Mouse (Mus musculus) 3T3-L1 (cell line): ENCODE measurements around the gene Klhl30.

Experiments used
- DNase-seq: peaks from one replicate; pipeline ENCODE4 v3.0.0-alpha.2; 2015; ENCODE audit warnings: low read depth, low spot score

Gene Klhl30

DNA sequence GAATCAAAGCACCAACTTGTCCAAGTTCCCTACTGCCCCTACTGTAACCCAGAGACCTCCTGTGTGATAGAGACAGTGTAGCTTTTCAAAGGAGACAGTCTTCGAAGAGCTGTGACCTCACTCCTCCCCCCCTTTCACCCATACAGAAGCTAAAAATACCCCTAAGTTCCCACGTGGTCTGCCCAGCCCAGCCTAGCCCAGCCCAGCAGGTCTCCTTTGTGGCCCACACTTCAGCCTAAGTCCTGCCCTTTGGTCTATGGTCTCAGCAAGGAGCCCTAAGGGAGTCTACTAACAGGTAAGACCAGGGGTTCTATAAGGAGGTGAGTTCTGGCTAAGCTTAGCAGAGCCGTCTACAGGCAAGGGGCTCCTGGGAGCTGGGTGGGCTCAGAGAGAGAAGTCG is at the start of gene Klhl30:
Gene Klhl30 (plus strand): TSS at position 176 of the 400 bp plus-strand sequence.
- no peak for DNase-seq

DNA sequence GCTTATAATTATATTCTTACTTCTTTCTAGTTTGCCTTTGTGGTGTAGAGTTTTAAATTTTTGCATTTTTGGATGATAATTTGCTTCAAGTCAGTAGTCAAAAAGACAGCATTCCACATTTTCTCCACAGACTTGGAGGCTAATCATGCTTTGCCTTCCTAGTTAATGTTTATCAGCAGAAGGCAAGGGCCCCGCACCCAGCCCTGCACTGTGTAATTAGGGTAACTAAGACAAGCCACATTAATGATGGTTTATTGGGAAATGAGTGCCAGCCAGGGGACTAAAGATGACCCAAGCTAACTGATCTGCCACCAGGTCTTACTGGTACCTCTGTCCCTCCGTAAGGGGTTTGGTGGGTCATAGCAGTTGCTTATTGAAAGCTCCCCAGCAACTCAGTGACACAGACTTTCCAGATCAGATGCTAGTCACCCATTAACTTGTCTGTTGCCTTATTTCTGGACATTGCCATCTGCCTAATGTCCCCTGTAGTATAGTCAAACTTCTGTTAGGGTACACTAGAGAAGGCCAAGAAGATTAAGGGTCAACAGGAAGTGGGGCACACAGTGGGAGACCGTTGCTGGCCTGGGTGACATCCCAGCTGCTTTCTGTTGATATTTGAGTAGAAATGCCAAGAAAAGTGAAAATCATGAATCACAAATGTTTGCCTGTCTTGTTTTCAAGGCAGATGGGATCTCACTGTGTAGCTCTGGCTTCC is 49.5 kb upstream of the Klhl30 start:
- DNase-seq = no peak

DNA sequence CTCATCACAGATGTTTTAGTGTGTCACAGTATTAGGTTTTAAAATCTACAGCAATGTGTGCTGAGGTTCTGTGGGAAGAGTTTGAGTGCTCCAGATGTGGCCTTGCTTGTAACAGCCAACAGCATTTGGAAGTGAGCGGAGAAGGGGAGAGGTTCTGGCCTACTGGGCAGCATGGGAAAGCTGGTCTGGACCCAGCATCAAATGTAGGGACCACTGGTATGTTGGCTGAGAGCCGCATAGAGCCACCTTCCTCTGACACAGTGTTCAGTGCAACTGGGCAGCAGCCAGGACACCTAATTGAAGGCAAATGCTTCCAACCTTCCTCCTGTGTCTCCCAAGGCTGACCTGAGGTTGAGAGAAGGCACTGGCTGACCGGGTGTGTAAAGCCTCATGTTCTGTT is 48.8 kb upstream of the Klhl30 start:
- peak; percentile 43 for DNase-seq

DNA sequence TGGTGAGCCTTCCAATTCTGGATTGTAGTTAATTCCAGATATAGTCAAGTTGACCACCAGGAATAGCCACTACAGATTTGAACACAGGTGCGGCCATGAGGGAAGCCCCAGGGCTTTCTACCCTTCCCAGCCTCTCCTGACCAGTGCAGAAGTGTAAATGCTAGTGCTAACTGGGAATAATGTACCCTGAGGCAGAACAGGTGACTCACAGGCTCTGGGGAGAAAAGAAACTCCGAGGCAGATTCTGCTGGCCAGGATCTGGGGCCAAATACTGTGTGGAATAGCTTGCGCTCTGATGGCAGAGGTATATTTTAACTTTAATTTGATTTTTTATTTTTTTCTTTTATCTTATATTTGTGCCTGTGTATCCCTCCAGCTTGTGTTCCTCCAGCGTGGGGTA is 46.2 kb upstream of the Klhl30 start:
- DNase-seq = peak; percentile 71

DNA sequence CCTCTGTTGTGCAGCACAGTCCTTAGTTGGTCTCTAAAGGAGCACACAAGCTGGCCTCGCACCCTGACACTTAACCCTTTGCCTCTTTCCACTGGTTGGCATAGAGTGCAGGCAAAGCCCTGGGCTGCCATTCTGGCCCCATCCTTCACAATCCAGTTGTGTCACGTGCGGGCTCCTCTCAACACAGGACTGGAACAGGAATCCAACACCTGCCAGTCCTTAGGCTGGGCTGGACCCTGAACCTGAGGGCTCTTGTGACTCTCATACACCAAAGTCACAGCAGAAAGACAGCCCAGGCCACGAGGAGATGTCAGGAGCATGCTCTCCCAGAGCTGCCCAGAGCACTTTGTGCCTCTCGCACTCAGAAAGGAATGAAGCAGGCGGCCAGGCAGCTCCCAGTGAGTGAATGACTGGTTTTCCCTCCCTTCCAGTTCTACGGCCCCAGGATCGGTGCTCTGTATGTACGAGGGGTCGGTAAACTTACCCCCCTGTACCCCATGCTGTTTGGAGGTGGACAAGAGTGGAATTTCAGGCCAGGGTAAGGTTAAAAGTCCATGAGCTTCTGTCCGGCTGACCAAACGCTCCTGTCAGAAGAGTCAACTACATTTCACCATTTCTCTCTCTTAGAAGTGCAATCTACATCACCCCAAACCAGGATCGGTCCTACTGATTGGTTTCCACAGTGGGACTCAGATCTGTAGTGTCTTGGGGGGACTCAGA is 41.3 kb upstream of the Klhl30 start:
- no peak for DNase-seq

DNA sequence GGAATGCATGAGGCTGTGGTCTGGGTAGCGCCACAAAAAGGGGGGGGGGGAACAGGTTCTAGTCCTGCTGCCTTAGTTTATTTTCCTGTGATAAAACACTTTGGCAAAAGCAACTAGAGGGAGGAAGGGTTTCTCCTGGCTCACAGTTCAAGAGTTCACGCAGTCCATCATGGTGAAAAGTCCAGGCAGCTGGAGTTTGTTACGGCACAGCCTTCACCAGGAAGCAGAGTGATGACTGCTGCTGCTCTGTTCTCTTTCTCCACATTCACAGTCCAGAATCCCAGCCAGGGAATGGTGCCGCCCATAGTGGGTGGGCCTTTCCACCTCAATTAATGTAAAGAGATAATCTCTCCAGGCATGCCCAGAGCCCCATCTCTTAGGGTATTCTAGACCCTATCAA is 38.5 kb upstream of the Klhl30 start:
- DNase-seq = no peak

DNA sequence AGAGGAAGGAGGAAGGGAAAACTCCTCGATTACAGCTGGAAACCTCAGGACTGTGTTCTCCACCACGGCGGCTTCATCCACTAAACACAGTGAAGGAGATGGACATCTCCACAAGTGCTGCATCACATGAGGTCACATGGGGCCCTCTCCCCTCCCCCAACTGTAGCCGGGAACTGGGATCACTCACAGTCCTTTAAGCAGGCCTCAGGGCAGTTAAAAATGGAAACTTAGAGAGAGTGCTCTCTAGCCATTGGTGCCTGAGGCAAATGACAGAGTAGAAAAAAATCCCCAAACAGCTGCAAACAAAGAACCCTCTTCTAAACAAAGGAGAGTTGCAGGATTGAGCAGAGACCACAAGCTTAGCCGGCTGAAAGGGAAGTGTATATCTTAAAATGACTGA is 37.6 kb upstream of the Klhl30 start:
- DNase-seq = peak; percentile 50

DNA sequence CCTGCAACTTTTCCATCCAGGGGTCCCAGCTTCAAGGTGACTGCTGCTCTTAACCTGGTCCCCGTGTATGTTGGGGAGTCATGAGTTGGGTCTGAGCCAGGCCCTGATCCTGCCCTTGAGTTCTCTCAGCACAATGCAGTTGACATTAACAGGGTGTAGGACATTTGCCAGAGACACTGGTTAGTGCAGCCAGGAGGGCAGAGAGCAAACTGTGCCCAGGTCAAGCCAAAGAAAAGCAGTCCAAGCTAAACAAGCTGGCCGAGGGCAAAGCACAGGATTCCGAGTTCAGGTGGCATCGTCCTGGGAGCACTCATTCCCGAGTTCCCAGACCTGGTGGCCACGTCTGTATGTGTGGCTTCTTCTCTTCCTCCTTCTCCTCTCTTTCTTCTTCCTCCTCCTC is 33.2 kb upstream of the Klhl30 start:
- no peak for DNase-seq

DNA sequence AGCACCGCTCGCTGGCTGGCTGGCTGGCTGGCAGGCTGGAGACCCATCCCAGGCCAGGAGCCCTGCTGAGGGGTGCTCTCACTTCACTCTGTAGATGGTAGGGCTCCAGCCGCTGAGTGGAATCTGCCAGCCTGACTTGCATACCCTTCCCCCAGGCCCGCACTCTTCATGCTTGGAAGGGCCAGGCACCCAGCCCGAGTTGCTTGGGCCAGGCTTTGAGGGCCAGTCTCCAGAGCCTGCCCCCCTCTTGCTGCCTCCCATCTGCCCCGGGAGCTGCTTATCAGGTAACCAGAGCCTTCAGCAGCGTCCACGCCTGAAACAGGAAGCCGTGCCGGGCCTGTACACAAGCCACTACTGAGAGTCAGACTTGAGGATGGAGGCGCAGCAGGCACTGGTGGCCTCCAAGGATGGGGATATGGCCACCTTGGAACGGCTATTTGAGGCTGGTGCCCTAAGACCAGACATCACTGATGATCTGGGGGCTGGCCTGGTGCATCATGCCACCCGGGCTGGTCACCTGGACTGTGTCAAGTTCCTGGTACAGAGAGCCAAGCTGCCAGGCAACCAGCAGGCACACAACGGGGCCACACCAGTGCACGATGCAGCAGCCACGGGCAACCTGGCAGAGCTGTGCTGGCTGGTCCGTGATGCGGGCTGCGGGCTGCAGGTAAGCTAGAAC is 28.9 kb upstream of the Klhl30 start, which contains the start of gene Espnl:
Gene Espnl (plus strand): TSS at position 316 of the 679 bp plus-strand sequence.
- DNase-seq = no peak

DNA sequence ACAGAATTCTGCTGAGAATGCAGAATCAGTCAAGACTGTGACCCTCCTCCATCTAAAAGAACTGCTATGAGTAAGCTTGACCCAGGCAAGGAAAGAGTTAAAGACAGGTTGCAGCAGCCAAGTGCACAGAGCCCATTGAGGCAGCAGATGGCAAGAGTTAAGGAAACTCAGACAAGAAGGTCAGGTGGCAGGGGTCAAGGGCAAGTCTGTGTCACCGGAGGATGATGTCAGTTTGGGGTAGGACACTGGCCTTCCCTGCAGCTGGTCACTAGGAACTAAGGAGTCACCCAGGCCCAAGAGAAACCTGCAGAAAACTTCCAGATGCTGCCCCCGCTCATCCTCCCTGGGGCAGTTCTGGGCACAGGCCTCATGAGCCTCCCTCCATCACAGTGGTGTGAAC is 26.2 kb upstream of the Klhl30 start:
- no peak for DNase-seq

DNA sequence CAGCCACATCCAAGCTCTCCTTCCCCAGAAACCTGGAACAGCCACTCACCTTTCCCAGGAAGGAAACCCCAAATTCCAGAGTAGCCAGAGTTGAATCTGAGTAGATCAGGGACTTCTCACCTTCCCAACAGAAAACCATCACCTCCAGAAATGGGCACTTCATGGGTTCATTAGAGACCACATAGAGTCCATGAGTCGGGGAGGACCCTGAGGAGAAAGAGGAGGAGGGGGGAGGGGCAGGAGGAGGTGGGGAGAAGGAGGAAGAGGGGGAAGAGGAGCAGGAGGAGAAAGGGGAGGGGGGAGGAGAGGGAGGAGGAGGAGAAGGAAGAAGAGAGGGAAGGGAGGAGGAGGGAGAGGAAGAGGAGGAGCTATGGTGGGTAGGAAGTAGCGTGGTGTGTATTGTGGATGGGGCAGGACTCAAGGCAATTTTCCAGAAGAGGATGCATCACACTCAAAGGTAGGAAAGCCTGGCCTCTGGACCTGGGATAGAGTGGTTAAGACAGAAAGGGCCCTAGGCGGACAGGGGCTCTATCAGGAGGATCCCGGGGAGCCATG is 25.3 kb upstream of the Klhl30 start:
- no peak for DNase-seq

DNA sequence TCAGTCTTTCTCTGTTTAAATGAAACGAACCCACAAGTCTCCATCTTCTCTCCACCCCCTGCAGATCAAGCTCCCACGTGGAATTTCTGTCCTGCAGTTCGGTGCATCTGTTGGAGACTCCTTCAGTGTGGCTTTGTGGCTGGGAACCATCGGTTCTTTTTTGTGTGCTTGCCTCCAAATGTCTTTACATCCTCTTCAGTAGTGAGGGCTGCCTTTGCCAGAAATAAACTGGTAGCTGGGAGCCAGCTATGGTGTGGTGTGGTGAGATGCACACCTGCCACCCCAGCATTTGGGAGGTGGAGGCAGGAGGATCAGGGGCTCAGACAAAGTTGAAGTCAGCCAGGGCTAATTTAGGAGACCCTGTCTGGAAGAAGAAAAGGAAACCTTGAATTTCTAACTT is 18.7 kb upstream of the Klhl30 start:
- DNase-seq = no peak

DNA sequence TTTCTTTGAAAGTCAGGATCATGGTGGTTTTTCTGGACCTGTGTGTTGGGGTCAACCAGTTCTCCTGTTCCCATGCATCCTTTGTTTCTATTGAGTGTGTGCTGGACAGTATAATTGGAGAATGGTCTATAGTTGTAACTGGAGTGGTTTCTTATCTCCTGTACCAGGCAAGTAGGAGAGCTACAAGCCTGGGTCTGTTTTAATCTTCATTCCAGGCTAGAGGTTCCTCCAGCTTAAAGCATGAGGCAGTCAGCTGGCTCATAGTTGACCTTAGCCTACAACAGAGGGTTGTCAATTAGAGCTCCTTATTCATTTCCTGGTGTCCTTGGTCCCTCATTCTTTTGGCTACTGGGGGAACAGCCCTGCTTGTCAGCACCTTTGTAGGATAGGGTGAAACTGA is 17.2 kb upstream of the Klhl30 start:
- no peak for DNase-seq

DNA sequence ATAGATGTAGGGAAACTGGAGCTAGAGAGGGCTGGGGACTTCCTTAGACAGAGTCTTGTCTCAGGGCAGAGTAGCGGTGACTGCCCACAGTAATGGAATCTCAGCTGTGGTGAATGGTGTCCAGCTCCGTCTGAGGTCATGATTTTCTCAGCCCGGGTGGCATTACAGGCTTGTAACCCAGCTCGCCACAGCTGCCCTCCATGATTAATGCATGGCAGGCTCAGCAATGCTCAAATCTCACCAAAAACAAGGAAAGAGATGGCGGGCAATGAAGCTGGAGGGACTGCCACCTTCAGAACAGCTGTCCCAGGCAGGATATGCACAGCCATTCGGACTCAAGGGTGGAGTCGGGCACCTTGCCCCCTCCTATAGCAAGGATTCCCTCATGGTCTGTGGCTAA is 13.5 kb upstream of the Klhl30 start:
- DNase-seq = no peak

DNA sequence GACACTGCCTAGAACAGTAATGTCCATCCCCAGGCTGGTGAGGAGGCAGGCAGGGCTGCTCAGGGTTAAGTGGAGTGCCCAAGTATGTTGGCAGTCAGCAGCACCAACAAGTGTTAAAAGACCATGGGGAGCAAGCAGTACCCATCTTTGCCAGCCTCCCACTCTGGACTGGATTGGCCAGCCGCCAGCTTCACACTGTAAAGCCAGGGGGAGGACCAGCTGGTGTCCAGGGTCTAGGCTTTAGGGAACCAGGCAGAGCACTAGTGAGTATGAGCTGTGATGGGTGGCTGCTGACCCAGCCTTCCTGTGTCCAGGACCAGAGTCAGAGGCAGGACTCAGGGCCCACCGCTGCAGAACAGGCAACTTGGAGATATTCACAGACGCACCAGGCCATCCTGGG is 6.8 kb upstream of the Klhl30 start:
- DNase-seq = no peak

DNA sequence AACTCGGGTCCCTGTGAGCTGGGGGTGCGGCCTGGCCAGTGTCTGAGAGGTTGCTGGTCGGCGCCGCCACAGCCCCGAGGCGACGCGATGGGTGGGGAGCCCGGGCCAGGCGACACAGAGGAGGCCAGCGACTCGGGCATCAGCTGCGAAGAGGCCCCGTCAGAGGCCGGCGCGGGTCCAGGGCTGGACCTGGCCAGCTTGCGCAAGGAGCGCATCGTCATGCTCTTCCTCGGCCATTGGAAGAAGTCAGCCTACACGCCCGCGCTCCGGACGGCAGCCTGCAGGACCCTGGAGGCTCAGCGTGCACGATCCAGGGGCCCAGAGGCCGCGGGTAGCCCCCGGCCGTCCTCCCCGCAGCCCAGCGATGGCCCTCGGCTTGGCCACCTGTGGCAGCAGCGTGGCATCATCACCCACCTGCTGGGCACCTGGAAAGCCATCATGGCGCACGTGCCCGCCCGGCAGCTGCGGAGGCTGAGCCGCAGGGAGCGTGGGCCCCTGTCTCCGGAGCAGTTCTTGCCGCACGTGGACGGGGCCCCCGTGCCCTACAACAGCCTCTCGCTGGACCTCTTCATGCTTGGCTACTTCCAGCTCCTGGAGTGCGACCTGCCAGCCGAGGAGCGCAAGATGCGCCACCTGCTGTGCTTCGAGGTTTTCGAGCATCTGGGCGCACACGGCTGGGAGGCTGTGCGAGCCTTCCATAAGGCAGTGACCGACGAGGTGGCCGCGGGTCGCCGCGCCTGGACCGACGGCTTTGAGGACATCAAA is 5.7 kb upstream of the Klhl30 start:
- DNase-seq = no peak

DNA sequence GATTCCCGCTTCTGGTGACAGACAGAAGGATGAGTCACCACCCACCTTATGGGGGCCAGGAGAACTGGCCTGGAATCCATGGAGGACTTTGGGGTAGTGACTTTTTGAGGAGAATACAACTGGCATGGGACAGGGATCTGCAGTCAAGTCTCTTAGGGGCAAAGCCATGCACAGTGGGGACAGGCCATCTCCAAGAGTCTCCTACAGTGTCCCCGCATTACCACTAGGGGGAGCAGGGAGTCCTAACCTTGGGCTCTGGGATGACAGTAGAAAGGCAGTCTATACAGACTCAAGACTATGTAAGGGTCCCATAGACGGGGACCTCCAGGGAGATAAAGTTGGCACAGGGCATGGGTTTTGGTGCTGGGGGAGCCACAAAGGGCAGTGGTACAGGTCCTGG is 3.9 kb upstream of the Klhl30 start:
- DNase-seq = peak; percentile 81

DNA sequence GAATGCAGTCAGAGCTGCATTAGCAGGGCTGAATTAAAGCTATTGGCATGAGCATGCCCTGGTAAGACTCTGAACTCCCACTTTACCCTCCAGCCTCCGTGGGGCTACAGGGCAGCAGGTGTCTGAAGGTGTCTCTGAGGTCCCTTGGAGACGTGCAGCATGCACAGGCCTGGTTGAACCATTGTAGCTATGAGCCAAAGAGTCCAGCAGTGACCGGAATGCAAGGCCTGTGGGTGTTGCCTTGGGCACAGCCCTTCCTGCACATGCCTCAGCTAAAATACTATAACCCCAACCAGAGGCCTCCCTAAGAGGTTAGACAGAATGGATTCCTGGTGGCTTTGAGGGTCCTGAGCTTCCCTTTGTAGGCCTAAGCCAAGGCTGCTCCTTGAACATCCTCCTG is 433 bp downstream of the Klhl30 start:
- DNase-seq = peak; percentile 47

DNA sequence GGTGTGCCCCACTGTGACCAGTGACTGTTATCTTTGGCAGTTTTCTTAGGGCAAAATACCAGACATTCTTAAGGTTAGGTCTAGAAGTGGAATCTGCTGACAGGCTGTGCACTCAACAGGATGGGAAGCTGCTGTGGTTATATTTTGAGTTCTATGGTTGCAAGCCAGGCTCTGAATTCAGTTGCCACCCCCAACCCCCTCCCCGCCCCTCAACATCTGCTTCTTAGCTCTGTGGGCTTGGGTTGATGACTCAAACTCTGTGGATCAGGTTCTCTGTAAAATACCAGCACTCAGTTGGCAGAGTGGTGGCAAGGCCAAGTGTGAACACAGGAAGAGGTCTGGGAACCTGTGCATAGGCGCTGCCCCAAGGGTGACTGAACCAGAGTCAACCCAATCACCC is 1.5 kb downstream of the Klhl30 start:
- DNase-seq = peak; percentile 96

DNA sequence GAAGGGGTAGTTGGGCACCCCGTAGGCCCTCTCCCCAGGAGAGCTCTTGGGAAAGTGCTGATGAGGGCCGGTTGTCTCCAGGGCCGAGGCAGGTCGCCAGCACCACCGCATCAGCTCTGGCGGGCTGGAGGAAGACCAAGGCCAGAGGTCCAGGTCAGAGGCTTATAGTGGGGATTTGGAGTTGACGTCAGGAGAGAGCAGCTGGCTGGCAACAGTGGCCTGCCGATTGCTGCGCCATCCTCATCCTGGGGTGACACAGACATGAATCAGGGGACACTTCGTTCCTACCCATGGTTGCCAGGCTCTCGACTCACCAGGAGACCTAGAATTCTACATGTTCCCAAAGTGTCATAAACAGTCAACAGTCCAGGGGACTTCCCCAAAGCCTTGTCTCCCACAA is 5.3 kb downstream of the Klhl30 start:
- DNase-seq = no peak

DNA sequence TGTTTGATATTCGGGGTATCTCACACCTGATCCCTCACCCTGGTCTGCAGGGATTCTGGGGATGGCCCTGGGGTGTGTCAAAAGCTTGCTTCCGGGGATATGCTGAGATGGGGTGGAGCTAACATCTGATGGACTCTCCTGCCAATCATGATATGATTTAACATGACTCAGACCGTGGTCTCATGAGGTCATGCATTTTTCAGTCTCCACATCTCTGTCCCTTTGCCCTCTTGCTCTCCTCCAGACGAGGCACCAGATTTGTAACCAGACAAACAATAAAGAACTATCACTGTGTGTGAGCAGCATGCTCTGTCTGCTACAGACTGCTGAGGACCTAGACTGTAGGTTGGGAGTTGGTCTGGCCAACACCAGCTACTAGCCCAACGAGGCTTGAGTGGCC is 11.3 kb downstream of the Klhl30 start:
- DNase-seq = peak; percentile 86
